Mouse (Mus musculus): ENCODE measurements around the gene Slit3.

Gene Slit3

DNA sequence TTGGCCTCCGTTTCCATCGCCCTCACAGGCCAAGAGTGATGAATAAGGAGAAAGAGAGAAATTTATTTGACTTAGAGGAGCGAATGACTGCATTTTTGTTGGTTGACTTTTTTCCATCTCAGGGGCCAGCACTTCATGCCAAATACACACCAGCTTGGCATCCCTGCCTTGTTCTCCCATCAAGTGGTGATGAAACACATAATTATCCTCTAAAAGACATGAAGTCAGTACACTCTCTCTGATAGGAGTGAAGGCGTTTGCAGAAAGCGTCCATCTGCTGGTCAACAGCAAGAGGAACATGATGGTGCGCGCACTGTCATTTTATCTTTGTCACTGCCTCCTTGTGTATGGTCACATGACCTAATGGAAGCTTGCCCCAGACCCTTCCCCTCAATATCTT is 75.8 kb downstream of the Slit3 start:
- DNase-seq (ENCODE audit: low read depth, low spot score): no peak

- no peak for DNase-seq (ENCODE audit: low read depth, low spot score)
These were observed 77.6 kb downstream of the Slit3 start for GRCm38 (mm10) chr11:35198537-35199088.

DNA sequence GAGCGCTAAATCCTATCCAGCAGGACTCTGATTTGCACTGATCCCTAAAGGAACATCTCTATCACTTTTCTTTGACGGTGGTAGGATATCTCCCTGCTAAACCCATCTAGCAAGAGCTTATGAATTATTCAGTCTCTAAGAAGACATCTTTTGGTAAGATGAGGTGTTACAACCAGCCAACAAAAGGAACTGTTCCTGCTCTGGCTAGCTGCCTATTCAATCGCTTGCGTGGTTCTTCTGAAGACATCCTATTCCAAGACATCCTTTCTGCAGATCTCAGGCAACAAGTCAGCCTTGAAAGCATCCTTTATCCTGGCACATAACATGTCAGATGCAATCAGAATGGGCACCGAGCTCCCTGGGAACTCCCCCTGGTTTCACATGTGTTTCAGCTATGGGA is 81.3 kb downstream of the Slit3 start:
- peak; percentile 67 for DNase-seq (ENCODE audit: low read depth, low spot score)

GRCm38 (mm10) chr11:35203673-35204072 is 82.6 kb downstream of the Slit3 start:
- DNase-seq (ENCODE audit: low read depth, low spot score): no peak

DNA sequence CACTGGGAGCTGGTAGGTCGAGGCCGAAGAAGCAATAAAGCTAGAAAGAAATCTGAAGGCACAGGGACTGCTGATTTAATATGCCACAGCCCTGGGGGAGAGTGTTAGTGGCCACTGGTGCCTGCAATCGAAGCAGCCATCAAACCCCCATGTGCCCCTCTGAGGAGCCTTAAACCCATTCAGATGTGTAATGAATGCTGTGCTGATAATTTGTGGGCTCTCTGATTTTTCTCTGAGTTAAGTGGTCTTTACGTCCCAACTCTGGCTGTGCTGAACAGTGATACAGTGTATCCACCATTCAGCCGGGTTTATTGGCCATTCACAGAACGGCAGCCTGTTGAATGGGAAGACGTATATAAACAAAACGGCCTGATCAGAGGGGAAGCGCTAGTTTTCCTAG is 83.1 kb downstream of the Slit3 start:
- DNase-seq (ENCODE audit: low read depth, low spot score): no peak

GRCm38 (mm10) chr11:35210728-35211682 is 90.0 kb downstream of the Slit3 start:
- DNase-seq (ENCODE audit: low read depth, low spot score): no peak

DNA sequence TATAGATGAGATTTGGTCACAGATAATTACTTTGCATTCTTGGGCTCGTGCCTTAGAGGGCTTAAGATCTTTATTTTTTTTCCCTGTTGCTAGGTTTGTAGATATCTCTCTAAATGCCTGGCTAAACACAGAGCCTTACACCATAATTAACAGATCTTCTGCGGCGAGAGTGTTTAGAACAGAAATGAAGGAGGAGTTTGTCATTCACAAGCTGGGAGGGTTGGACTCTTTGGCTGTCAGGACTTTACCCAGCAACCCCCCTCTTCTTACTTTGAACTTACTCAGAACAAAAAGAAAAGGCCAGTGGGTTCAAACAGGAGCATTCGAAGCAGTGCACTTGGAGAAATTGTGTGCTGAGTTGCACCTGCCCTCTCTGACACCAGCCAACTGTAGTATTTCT is 103.0 kb downstream of the Slit3 start:
- DNase-seq (ENCODE audit: low read depth, low spot score): no peak

GRCm38 (mm10) chr11:35231361-35232090 is 110.5 kb downstream of the Slit3 start:
- DNase-seq (ENCODE audit: low read depth, low spot score): no peak

- no peak for DNase-seq (ENCODE audit: low read depth, low spot score)
These were observed 111.3 kb downstream of the Slit3 start for GRCm38 (mm10) chr11:35232321-35232720.

- no peak for DNase-seq (ENCODE audit: low read depth, low spot score)
These were observed 120.4 kb downstream of the Slit3 start for GRCm38 (mm10) chr11:35241379-35241778.

GRCm38 (mm10) chr11:35243597-35243996 is 122.6 kb downstream of the Slit3 start:
- DNase-seq (ENCODE audit: low read depth, low spot score): no peak

GRCm38 (mm10) chr11:35244526-35244925 is 123.5 kb downstream of the Slit3 start:
- DNase-seq (ENCODE audit: low read depth, low spot score): no peak

DNA sequence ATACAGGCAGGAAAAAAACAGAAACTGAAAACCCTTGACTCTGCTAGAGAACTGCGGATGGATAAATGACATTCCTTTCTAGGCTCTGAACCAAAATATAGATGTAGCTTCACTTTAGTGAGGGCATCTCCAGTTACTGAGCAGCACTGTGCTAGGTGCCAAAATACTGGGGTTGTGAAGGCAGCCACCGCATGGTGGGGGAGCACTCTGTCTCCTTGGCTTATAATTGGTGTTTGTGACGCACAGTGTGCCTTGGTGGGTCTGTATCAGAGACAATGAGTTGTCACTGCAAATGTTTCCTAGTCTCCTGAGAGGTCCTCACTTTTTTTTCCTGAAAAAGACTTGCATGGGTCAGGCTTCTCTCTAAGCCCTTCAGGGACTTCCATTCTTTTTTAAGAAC is 125.6 kb downstream of the Slit3 start:
- DNase-seq (ENCODE audit: low read depth, low spot score): no peak

- DNase-seq (ENCODE audit: low read depth, low spot score): no peak
These were observed 127.1 kb downstream of the Slit3 start for GRCm38 (mm10) chr11:35248088-35248487.

- no peak for DNase-seq (ENCODE audit: low read depth, low spot score)
These were observed 129.9 kb downstream of the Slit3 start for GRCm38 (mm10) chr11:35250871-35251418.

DNA sequence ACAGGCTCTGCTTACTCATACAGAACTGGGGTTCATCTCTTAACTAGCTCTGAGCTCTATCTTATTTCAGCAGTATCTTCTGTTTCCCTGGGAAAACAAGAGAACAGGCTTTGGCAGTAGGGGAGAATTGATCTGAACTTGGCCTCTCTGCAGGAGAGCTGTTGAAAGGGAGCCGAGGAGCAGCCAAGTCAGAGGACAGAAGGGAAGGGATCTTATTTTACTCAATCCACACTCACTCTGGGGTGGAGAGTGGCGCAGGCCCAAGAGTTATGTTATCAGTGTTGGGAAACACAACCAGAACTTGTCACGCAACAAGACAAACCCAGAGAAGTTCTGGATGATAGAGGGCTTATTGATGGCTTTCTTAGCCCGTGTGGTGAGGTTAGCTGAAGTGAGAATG is 130.9 kb downstream of the Slit3 start:
- DNase-seq (ENCODE audit: low read depth, low spot score): no peak

DNA sequence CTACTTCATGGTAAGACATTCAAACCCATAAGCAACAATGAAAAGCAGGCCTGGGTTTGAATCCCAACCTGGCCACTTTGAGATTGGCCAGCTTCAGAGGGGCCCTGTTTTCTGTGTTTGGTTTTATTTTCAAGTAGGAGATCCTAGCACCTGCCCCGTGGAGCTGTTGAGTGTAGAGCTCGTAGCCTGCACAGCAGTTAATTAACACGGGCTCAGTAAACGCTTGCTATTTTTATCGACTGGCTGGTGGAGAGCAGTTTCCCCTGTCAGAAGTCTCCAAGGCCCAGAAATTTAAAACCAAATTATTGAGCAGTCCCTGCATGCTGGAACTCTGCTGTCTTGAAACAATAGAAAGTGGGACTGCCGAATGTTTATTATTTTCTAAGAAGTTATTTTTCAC is 136.3 kb downstream of the Slit3 start:
- DNase-seq (ENCODE audit: low read depth, low spot score): no peak

GRCm38 (mm10) chr11:35261562-35262087 is 140.6 kb downstream of the Slit3 start:
- peak; percentile 82 for DNase-seq (ENCODE audit: low read depth, low spot score)

DNA sequence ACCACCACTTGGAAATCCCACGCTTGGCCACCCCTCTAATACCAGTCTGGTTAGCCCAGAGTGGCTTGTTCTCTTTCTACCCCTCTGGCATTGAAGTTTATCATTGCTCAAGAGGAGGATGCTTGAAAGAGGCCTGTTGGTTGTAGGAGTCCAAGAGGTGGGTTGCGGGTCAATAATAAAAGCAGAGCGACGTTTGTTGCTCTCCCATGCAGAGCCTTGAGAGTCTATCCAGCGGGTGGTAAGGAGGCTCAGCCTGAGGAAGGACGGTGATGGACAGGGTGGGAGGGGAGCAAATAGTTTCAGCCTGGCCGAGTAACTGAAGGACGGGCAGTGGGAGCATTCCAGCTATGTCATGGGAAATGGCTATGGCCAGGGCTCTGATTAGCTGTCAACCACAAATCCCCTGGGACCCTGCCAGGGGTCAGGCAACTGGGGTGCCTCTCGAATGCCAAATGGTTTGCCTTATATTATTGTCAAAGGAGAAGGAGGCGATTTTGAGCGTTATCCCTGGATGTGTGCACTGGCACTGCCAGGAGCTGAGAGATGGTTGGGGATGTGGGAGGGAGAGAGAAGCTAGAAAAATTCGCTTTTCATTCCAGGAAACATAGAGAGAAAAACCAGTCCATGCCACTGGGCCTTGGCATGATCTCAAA is 141.4 kb downstream of the Slit3 start:
- DNase-seq (ENCODE audit: low read depth, low spot score): peak; percentile 74

DNA sequence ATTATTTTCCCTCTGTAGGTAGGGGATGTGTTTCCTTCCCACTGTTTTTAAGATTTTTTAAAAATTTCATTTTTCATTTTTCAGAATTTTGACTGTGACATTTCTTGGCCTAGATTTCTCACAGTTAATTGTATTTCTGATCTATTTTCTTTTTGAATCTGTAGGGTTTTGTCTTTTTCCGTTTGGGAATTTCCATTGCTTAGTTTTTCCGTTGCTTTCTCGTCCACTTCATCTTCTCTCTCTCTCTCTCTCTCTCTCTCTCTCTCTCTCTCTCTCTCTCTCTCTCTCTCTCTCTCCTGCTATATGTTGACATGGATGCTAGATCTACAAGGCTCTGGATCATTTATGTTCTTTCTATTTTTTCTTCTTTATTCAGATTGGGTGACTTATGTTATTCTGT is 143.7 kb downstream of the Slit3 start:
- DNase-seq (ENCODE audit: low read depth, low spot score): no peak

- no peak for DNase-seq (ENCODE audit: low read depth, low spot score)
These were observed 149.4 kb downstream of the Slit3 start for GRCm38 (mm10) chr11:35270396-35270795.

Measured in telencephalon, adult 2 months (tissue).